Mouse (Mus musculus) stomach, postnatal 0 days (tissue): ENCODE data around the gene Prpf4.

ENCODE experiments used
- CTCF ChIP-seq: IDR thresholded peaks from 2 replicates; pipeline ENCODE4 v1.5.1; 2016; ENCODE audit warnings: antibody characterized with exemption, low read depth, mild to moderate bottlenecking, moderate library complexity
- EP300 ChIP-seq: optimal IDR thresholded peaks from 2 replicates; pipeline ENCODE3; 2016; ENCODE audit warnings: antibody characterized with exemption

- TF ChIP-seq CTCF (no peak), EP300 (no peak)
Observed at GRCm38 (mm10) chr4:62429616-62430015, 21.0 kb downstream of the Prpf4 start.
